In genomic region chr2:36230366-36230765, GRCm38 (mm10) we compare ENCODE assay signal across 8 mouse cellular contexts. TPM values are rescaled to one million over a fixed set of nuclear protein-coding genes. Genes with fewer than 3 reads are reported as not detected.
A peak's percentile ranks its signal among the peaks of the same experiment; 100 is the strongest.
DNase-seq lines count a peak whose midpoint lies in the region; ATAC-seq and TF ChIP-seq lines count a peak whose summit lies in the region.

Ptgs1 (plus strand) TSS chr2:36230426.

- peak in 1 of 2 experiments; percentile 19 for DNase-seq in spleen, adult 2 months (ENCODE audit: low read depth in 1 of 2, low spot score in 2 of 2)
- DNase-seq in spleen, postnatal 14 days (ENCODE audit: low spot score in 2 of 2) = no peak
- DNase-seq in heart, adult 8-10 months (ENCODE audit: low spot score) = peak; percentile 57
- peak; percentile 83 for DNase-seq in kidney, adult 2 months
- peak; percentile 50 for DNase-seq in midbrain, embryonic 14.5 days
- no peak for DNase-seq in T-cell, adult 2 months (ENCODE audit: low spot score)

- peaks cover 4% of the 10 kb centered on the region; the same call in 1 of the 2 replicates for H3K4me1 ChIP-seq in spleen, adult 2 months (ENCODE audit: control insufficient read depth, insufficient read depth, insufficient read length)
- H3K4me1 ChIP-seq in kidney, adult 2 months (ENCODE audit: control insufficient read depth, insufficient read depth, low read length) = no peaks in the 10 kb centered on the region
- peaks cover 27% of the 10 kb centered on the region for H3K4me1 ChIP-seq in limb, embryonic 15.5 days
- peaks cover 6% of the 10 kb centered on the region; the same call in 1 of the 2 replicates for H3K4me1 ChIP-seq in midbrain, embryonic 14.5 days (ENCODE audit: control insufficient read depth, insufficient read depth, low read length)

- no peak for TF ChIP-seq CTCF in spleen, adult 2 months (IDR thresholded peaks at IDR 0.05; ENCODE audit: extremely low read depth, insufficient read depth, insufficient read length, insufficient replicate concordance)
- no peak for TF ChIP-seq CTCF in kidney, adult 2 months (conservative IDR thresholded peaks at IDR 0.05; ENCODE audit: insufficient read depth, insufficient read length, low read depth, low read length)

- H3K27ac ChIP-seq in spleen, adult 2 months (ENCODE audit: insufficient read depth, low read length) = peak within 1 kb of the TSS; percentile 41
- peak within 1 kb of the TSS; percentile 54 for H3K27ac ChIP-seq in kidney, adult 2 months (ENCODE audit: insufficient read depth, low read depth, low read length)
- H3K27ac ChIP-seq in limb, embryonic 15.5 days = peak within 1 kb of the TSS; percentile 12; the same call in 1 of the 2 replicates
- no peak within 1 kb of the TSS for H3K27ac ChIP-seq in midbrain, embryonic 14.5 days (replicated peaks; ENCODE audit: low read depth, low read length)

- ATAC-seq in common myeloid progenitor, adult 5-6 weeks (replicated peaks; ENCODE audit: low read depth, poor library complexity, severe bottlenecking) = peak; percentile 91
- ATAC-seq in limb, embryonic 15.5 days (ENCODE audit: insufficient number of reproducible peaks, low FRiP score, low TSS enrichment, low read depth) = 0 out of 2 replicates have a peak, but pooled peaks have one; percentile 62
- peak; percentile 48; the same call in 1 of the 2 replicates for ATAC-seq in midbrain, embryonic 14.5 days (ENCODE audit: low FRiP score, low TSS enrichment)

- no peaks in the 10 kb centered on the region for H3K27me3 ChIP-seq in spleen, adult 2 months (ENCODE audit: control insufficient read depth, insufficient read depth, low read length)
- H3K27me3 ChIP-seq in kidney, adult 2 months (replicated peaks; ENCODE audit: control insufficient read depth, insufficient read depth, low read length) = no peaks in the 10 kb centered on the region
- 0 out of 2 replicates have a peak, but pooled peaks cover 5% of the 10 kb centered on the region for H3K27me3 ChIP-seq in limb, embryonic 15.5 days
- H3K27me3 ChIP-seq in midbrain, embryonic 14.5 days (ENCODE audit: control insufficient read depth, insufficient read depth, low read length) = no peaks in the 10 kb centered on the region

- WGBS in spleen, adult 2 months = under 1% methylated on average over 18 of the region's 18 CpGs
- 2% methylated on average over 18 of the region's 18 CpGs for WGBS in kidney, adult 2 months
- 0% methylated on average over 18 of the region's 18 CpGs for WGBS in limb, embryonic 15.5 days
- under 1% methylated on average over 18 of the region's 18 CpGs for WGBS in midbrain, embryonic 14.5 days

- peak within 1 kb of the TSS; percentile 43; the same call in 1 of the 2 replicates for H3K4me3 ChIP-seq in spleen, adult 2 months (ENCODE audit: extremely low read depth, insufficient read depth, insufficient read length)
- H3K4me3 ChIP-seq in kidney, adult 2 months (ENCODE audit: insufficient read depth, low read depth, low read length) = peak within 1 kb of the TSS; percentile 61
- H3K4me3 ChIP-seq in limb, embryonic 15.5 days = peak within 1 kb of the TSS; percentile 46
- peak within 1 kb of the TSS; percentile 28 for H3K4me3 ChIP-seq in midbrain, embryonic 14.5 days (replicated peaks; ENCODE audit: low read depth, low read length)

- no peak for TF ChIP-seq POLR2A in spleen, adult 2 months (IDR thresholded peaks at IDR 0.05; ENCODE audit: low read depth, low read length)
- TF ChIP-seq POLR2A in kidney, adult 2 months (IDR thresholded peaks at IDR 0.05; ENCODE audit: low read depth, low read length) = peak; percentile 48

- peak within 1 kb of the TSS; percentile 77 for H3K4me2 ChIP-seq in limb, embryonic 15.5 days
- H3K4me2 ChIP-seq in midbrain, embryonic 14.5 days (ENCODE audit: low read length) = peak within 1 kb of the TSS; percentile 59

- no peaks in the 10 kb centered on the region for H3K36me3 ChIP-seq in spleen, adult 2 months (ENCODE audit: control insufficient read depth, insufficient read depth, low read length)
- no peaks in the 10 kb centered on the region for H3K36me3 ChIP-seq in kidney, adult 2 months (ENCODE audit: control insufficient read depth, insufficient read depth, low read length)
- no peaks in the 10 kb centered on the region for H3K36me3 ChIP-seq in limb, embryonic 15.5 days
- H3K36me3 ChIP-seq in midbrain, embryonic 14.5 days (ENCODE audit: control insufficient read depth, insufficient read depth, low read length) = no peaks in the 10 kb centered on the region

- no peaks in the 10 kb centered on the region for H3K9me3 ChIP-seq in limb, embryonic 15.5 days
- no peaks in the 10 kb centered on the region for H3K9me3 ChIP-seq in midbrain, embryonic 14.5 days (ENCODE audit: control insufficient read depth, low read length)

- peak within 1 kb of the TSS; percentile 3; the same call in 1 of the 2 replicates for H3K9ac ChIP-seq in limb, embryonic 15.5 days
- peak within 1 kb of the TSS; percentile 36; the same call in 1 of the 2 replicates for H3K9ac ChIP-seq in midbrain, embryonic 14.5 days (replicated peaks; ENCODE audit: low read length)

RNA-seq across cellular contexts. Expression of gene Ptgs1, which starts in this region (rescaled TPM):
- polyA plus RNA-seq in spleen, adult 2 months (2012; rRNA removed) = 44.4 and 45.2 TPM in 2 replicates
- total RNA-seq in common myeloid progenitor, adult 5-6 weeks (2017) = 10.0 and 18.5 TPM in 2 replicates
- total RNA-seq in heart, adult 8-10 months (2022) = 10 to 100 TPM; 10.9 to 23.6 (median 16.1) TPM
- polyA plus RNA-seq in kidney, adult 2 months (2012; rRNA removed) = 25.6 and 28.2 TPM in 2 replicates
- 21.8 and 23.0 TPM in 2 replicates for polyA plus RNA-seq in limb, embryonic 15.5 days (2015; fragmentation: Nextera tagmentation; extraction: Ambion mirVana)
- polyA plus RNA-seq in midbrain, embryonic 14.5 days (2014; fragmentation: Nextera tagmentation; extraction: Ambion mirVana) = 2.2 and 4.3 TPM in 2 replicates

Comparison
In these comparisons a context has a peak if more than half of its experiments do, and no peak if none do; other contexts are left out.
1. DNase-seq: peak in heart, adult 8-10 months (single experiment), kidney, adult 2 months (single experiment) and midbrain, embryonic 14.5 days (single experiment); none in spleen, postnatal 14 days (0 of 2) and T-cell, adult 2 months (single experiment).
2. Peak in every context shown above with its lines, with median percentiles within 50 percentile points of each other: H3K4me3 ChIP-seq and ATAC-seq.